Mouse (Mus musculus): Measurements from ENCODE around the gene Ch25h. TPM values are rescaled to one million over a fixed set of nuclear protein-coding genes. Genes with fewer than 3 reads are reported as not detected.

The Ch25h gene
- total RNA-seq (2023): not detected

DNA sequence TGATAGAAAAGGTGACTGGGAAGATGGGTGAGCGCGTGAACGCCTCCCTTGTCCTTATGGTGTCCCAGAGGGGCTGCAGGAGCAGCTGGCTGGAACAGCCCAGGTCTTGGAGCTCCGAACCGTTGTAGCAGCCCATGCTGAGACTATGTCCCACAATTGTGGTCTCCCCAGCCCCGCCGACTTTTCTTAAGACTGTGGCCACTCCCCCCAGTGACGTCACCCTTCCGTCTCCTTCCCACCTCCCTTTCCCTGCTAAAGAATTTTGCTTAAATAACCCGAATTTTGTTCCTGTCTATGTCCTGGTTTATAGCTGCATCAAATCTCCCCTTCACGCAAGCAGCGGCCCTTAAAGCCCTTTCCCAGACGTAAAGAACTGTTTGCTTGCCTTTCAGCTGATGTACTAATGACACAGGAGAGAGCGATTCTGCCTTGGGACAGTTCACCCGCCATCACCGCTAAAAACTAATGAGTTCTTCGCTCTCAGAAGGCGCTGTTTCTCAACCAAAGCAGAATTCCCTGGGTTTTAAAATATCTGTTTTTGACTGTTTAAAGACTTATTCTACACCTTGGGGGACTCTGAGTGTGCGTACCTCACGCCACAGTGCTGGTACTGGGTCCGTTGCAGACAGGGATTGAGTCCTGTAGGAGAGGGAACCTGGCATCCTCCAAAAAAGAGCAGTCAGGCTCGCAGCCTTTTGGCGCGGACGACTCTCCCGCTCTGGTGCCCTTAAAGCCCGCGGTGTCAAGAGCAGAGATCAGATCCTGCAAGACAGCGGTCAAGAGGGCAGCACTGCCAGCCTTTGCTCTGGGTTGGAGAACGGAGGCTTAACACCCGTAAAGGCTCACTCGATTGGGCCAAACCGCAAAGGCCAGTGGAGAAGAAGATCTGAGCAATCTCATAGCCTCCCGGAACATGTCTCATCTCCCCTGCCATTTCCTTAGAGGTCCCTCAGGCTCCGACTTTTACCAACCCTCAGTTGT is at the start of gene Ch25h:
TSS of gene Ch25h (minus strand) at position 174 of the 981 bp plus-strand sequence.

Other genes starting within 250 kb of the Ch25h start
- gene Acta2, start 219.6 kb downstream of the Ch25h start, total RNA-seq (2023): 10 to 100 TPM; 22.8 to 23.2 TPM
- gene Fas, start 184.5 kb downstream of the Ch25h start, total RNA-seq (2023): 10 to 100 TPM; 32.6 to 39.4 TPM
- 10 to 100 TPM; 59.9 to 67.6 TPM for gene Lipa, start 52.3 kb upstream of the Ch25h start, total RNA-seq (2023)
- gene Ifit2, start 75.5 kb upstream of the Ch25h start, total RNA-seq (2023): 1 to 10 TPM; 6.0 to 7.5 TPM
- gene Ifit3, start 108.4 kb upstream of the Ch25h start, total RNA-seq (2023): 10 to 100 TPM in 1 of 2 experiments, 1 to 10 TPM in 1; 9.3 to 14.8 TPM
- gene Ifit1bl1, start 126.8 kb upstream of the Ch25h start, total RNA-seq (2023): 1 to 10 TPM in 1 of 2 experiments, under 1 TPM in 1; 0.77 to 1.2 TPM
- gene Ifit3b, start 132.8 kb upstream of the Ch25h start, total RNA-seq (2023): 1 to 10 TPM; 4.0 to 5.3 TPM
- 10 to 100 TPM; 13.5 to 17.4 TPM for gene Ifit1bl2, start 165.6 kb upstream of the Ch25h start, total RNA-seq (2023)
- gene Ifit1, start 165.7 kb upstream of the Ch25h start, total RNA-seq (2023): 1 to 10 TPM; 2.9 to 6.8 TPM

Data from neutrophil, adult 83 days (primary cell).